Mouse (Mus musculus) kidney, postnatal 25 days (tissue): ENCODE data around the gene Dcaf5.

Experiments
- DNase-seq, 2 experiments: peaks; one replicate each; pipeline ENCODE4 v3.0.0; 2021; ENCODE audit warnings: mixed read lengths in 2 of 2

Dcaf5 gene

GRCm38 (mm10) chr12:80436336-80436976 is at the start of gene Dcaf5:
Gene Dcaf5 (minus strand): TSS chr12:80436601.
- DNase-seq = peak; percentile 85 to 92

- no peak for DNase-seq
Observed at GRCm38 (mm10) chr12:80483397-80483796, 47.0 kb upstream of the Dcaf5 start.

GRCm38 (mm10) chr12:80479986-80480385 is 43.6 kb upstream of the Dcaf5 start:
- DNase-seq = no peak

- DNase-seq = no peak
Observed at GRCm38 (mm10) chr12:80473731-80474130, 37.3 kb upstream of the Dcaf5 start.

- DNase-seq = no peak
Observed at GRCm38 (mm10) chr12:80471926-80472325, 35.5 kb upstream of the Dcaf5 start.

- no peak for DNase-seq
Observed at GRCm38 (mm10) chr12:80470206-80470605, 33.8 kb upstream of the Dcaf5 start.

GRCm38 (mm10) chr12:80463666-80464269 is 27.4 kb upstream of the Dcaf5 start:
- DNase-seq = no peak

- DNase-seq = peak; percentile 92 to 96
Observed at GRCm38 (mm10) chr12:80462942-80463651, 26.7 kb upstream of the Dcaf5 start, which contains the start of gene Exd2. Gene Exd2 (plus strand): TSS chr12:80463095.

- DNase-seq = peak in 1 of 2 experiments; percentile 14
Observed at GRCm38 (mm10) chr12:80462292-80462896, 26.0 kb upstream of the Dcaf5 start.

- no peak for DNase-seq
Observed at GRCm38 (mm10) chr12:80458033-80458432, 21.6 kb upstream of the Dcaf5 start.

GRCm38 (mm10) chr12:80453506-80453905 is 17.1 kb upstream of the Dcaf5 start:
- DNase-seq = no peak

- DNase-seq = no peak
Observed at GRCm38 (mm10) chr12:80444525-80445109, 8.2 kb upstream of the Dcaf5 start.

- peak in 1 of 2 experiments; percentile 18 for DNase-seq
Observed at GRCm38 (mm10) chr12:80440957-80441356, 4.6 kb upstream of the Dcaf5 start.

GRCm38 (mm10) chr12:80437051-80437675 is 762 bp upstream of the Dcaf5 start:
- no peak for DNase-seq

- DNase-seq = no peak
Observed at GRCm38 (mm10) chr12:80435887-80436286, 514 bp downstream of the Dcaf5 start.

GRCm38 (mm10) chr12:80434961-80435691 is 1.3 kb downstream of the Dcaf5 start:
- peak; percentile 69 to 86 for DNase-seq

- DNase-seq = no peak
Observed at GRCm38 (mm10) chr12:80434601-80434960, 1.8 kb downstream of the Dcaf5 start.

- peak; percentile 9 to 41 for DNase-seq
Observed at GRCm38 (mm10) chr12:80433266-80433665, 3.1 kb downstream of the Dcaf5 start.

- DNase-seq = no peak
Observed at GRCm38 (mm10) chr12:80427683-80428082, 8.7 kb downstream of the Dcaf5 start.

GRCm38 (mm10) chr12:80415100-80415499 is 21.3 kb downstream of the Dcaf5 start:
- DNase-seq = no peak

- no peak for DNase-seq
Observed at GRCm38 (mm10) chr12:80410855-80411254, 25.5 kb downstream of the Dcaf5 start.

GRCm38 (mm10) chr12:80407824-80408223 is 28.6 kb downstream of the Dcaf5 start:
- DNase-seq = peak in 1 of 2 experiments; percentile 61
